Mouse (Mus musculus) CH12.LX (cell line): ENCODE data around the gene Mrps18b. TPM values are rescaled to one million over a fixed set of nuclear protein-coding genes. Genes with fewer than 3 reads are reported as not detected.

Experiments
- DNase-seq: peaks from one replicate; pipeline ENCODE4 v3.0.0-alpha.2; 2013; ENCODE audit errors: extremely low read depth
- H3K27ac ChIP-seq: 2 replicates; pipeline ENCODE4 v1.5.1; 2012; ENCODE audit warnings: low read depth, mild to moderate bottlenecking, control low read depth, moderate library complexity; ENCODE audit not compliant: insufficient read depth
- H3K27me3 ChIP-seq: replicated peaks from 2 replicates; pipeline ENCODE3; 2012; ENCODE audit warnings: inconsistent platforms
- H3K36me3 ChIP-seq, 2 experiments: replicated peaks in 1 of 2; 2 replicates each; pipeline versions ENCODE3 to v1.6.1; 2012; ENCODE audit warnings: inconsistent platforms in 1 of 2, low read length in 1 of 2, mild to moderate bottlenecking in 1 of 2, mixed read lengths in 1 of 2, moderate library complexity in 1 of 2; ENCODE audit not compliant: control insufficient read depth in 1 of 2, insufficient read depth in 1 of 2
- H3K4me1 ChIP-seq, 2 experiments: 2 replicates each; pipeline ENCODE4 v1.6.1; 2012; ENCODE audit warnings: inconsistent platforms in 1 of 2, moderate library complexity in 1 of 2; ENCODE audit not compliant: insufficient read depth in 2 of 2, control insufficient read depth in 1 of 2
- H3K4me2 ChIP-seq: 2 replicates; pipeline ENCODE4 v1.6.1; 2012; ENCODE audit warnings: low read depth, mild to moderate bottlenecking, control low read depth; ENCODE audit not compliant: poor library complexity, insufficient read depth, severe bottlenecking
- H3K4me3 ChIP-seq, 3 experiments: fragments of 150-350 bp in 1 of 3; sonication (generic) in 1 of 3; replicated peaks in 1 of 3; 2 replicates each; pipeline versions ENCODE3 to v1.5.1; 2011 to 2012; ENCODE audit warnings: low read depth in 2 of 3, low read length in 2 of 3, mild to moderate bottlenecking in 2 of 3, moderate library complexity in 2 of 3, control low read depth in 1 of 3, improper control_type of control experiment in 1 of 3, inconsistent platforms in 1 of 3, mixed read lengths in 1 of 3; ENCODE audit not compliant: poor library complexity in 1 of 3
- H3K79me2 ChIP-seq: replicated peaks from 2 replicates; pipeline ENCODE4 v1.6.1; 2012; ENCODE audit warnings: mild to moderate bottlenecking, moderate library complexity; ENCODE audit not compliant: control insufficient read depth, poor library complexity, insufficient read depth, severe bottlenecking; ENCODE audit errors: extremely low read depth
- H3K9ac ChIP-seq: 2 replicates; pipeline ENCODE4 v1.6.1; 2012; ENCODE audit warnings: low read depth, mild to moderate bottlenecking, control low read depth, moderate library complexity; ENCODE audit not compliant: insufficient read depth
- H3K9me3 ChIP-seq: replicated peaks from 2 replicates; pipeline ENCODE3; 2012; ENCODE audit warnings: low read length, inconsistent platforms, mixed read lengths
- BHLHE40 ChIP-seq: IDR thresholded peaks from 2 replicates; pipeline ENCODE4 v1.6.1; 2011; ENCODE audit warnings: mild to moderate bottlenecking, low read depth, low read length, improper control_type of control experiment
- CHD1 ChIP-seq: IDR thresholded peaks from 2 replicates; pipeline ENCODE4 v1.6.1; 2012; ENCODE audit warnings: low read depth, low read length, improper control_type of control experiment, inconsistent platforms
- CHD2 ChIP-seq: IDR thresholded peaks from 2 replicates; pipeline ENCODE4 v1.6.1; 2011; ENCODE audit warnings: low read length, improper control_type of control experiment
- CTCF ChIP-seq, 2 experiments: IDR thresholded peaks in 1 of 2; conservative IDR thresholded peaks in 1 of 2; 2 replicates each; pipeline ENCODE4 v1.5.1; 2011 to 2012; ENCODE audit warnings: low read depth in 2 of 2, low read length in 2 of 2, improper control_type of control experiment in 1 of 2, inconsistent platforms in 1 of 2, mild to moderate bottlenecking in 1 of 2, moderate library complexity in 1 of 2
- E2F4 ChIP-seq: IDR thresholded peaks from 2 replicates; pipeline ENCODE4 v1.6.1; 2011; ENCODE audit warnings: low read depth, low read length, improper control_type of control experiment; ENCODE audit not compliant: insufficient replicate concordance
- ELF1 ChIP-seq: IDR thresholded peaks from 2 replicates; pipeline ENCODE4 v1.6.1; 2014; ENCODE audit warnings: low read depth, mild to moderate bottlenecking, inconsistent platforms, low read length, improper control_type of control experiment
- EP300 ChIP-seq: IDR thresholded peaks from 2 replicates; pipeline ENCODE4 v1.6.1; 2011; ENCODE audit warnings: low read length, improper control_type of control experiment
- ETS1 ChIP-seq: conservative IDR thresholded peaks from 2 replicates; pipeline ENCODE4 v1.6.1; 2012; ENCODE audit warnings: low read depth, mild to moderate bottlenecking, inconsistent platforms, low read length, improper control_type of control experiment, moderate library complexity
- GABPA ChIP-seq: IDR thresholded peaks from 2 replicates; pipeline ENCODE4 v1.6.1; 2012; ENCODE audit warnings: low read depth, low read length, improper control_type of control experiment, inconsistent platforms; ENCODE audit not compliant: insufficient replicate concordance
- HCFC1 ChIP-seq: IDR thresholded peaks from 2 replicates; pipeline ENCODE4 v1.6.1; 2012; ENCODE audit warnings: low read depth, mild to moderate bottlenecking, inconsistent platforms, low read length, improper control_type of control experiment
- IRF4 ChIP-seq: IDR thresholded peaks from 2 replicates; pipeline ENCODE4 v1.6.1; 2014; ENCODE audit warnings: low read depth, mild to moderate bottlenecking, inconsistent platforms, low read length, improper control_type of control experiment
- JUN ChIP-seq: IDR thresholded peaks from 2 replicates; pipeline ENCODE4 v1.6.1; 2011; ENCODE audit warnings: low read depth, mild to moderate bottlenecking, low read length, improper control_type of control experiment, moderate library complexity; ENCODE audit not compliant: insufficient read depth
- JUND ChIP-seq: conservative IDR thresholded peaks from 2 replicates; pipeline ENCODE4 v1.6.1; 2011; ENCODE audit warnings: low read depth, low read length, improper control_type of control experiment
- KAT2A ChIP-seq: IDR thresholded peaks from 2 replicates; pipeline ENCODE4 v1.6.1; 2012; ENCODE audit warnings: low read length, improper control_type of control experiment, inconsistent platforms; ENCODE audit not compliant: insufficient replicate concordance
- MAFK ChIP-seq: IDR thresholded peaks from 2 replicates; pipeline ENCODE4 v1.6.1; 2011; ENCODE audit warnings: low read length, improper control_type of control experiment; ENCODE audit not compliant: insufficient replicate concordance
- MAX ChIP-seq: IDR thresholded peaks from 2 replicates; pipeline ENCODE4 v1.6.1; 2011; ENCODE audit warnings: low read length, improper control_type of control experiment
- MAZ ChIP-seq: IDR thresholded peaks from 2 replicates; pipeline ENCODE4 v1.6.1; 2012; ENCODE audit warnings: low read depth, mild to moderate bottlenecking, inconsistent platforms, low read length, improper control_type of control experiment, moderate library complexity
- MEF2A ChIP-seq: IDR thresholded peaks from 2 replicates; pipeline ENCODE4 v1.6.1; 2014; ENCODE audit warnings: low read depth, mild to moderate bottlenecking, inconsistent platforms, low read length, improper control_type of control experiment, borderline replicate concordance
- MXI1 ChIP-seq: IDR thresholded peaks from 2 replicates; pipeline ENCODE4 v1.6.1; 2011; ENCODE audit warnings: mild to moderate bottlenecking, low read depth, low read length, improper control_type of control experiment
- MYC ChIP-seq: IDR thresholded peaks from 2 replicates; pipeline ENCODE4 v1.6.1; 2011; ENCODE audit warnings: low read depth, mild to moderate bottlenecking, improper control_type of control experiment, low read length
- NELFE ChIP-seq: IDR thresholded peaks from 2 replicates; pipeline ENCODE4 v1.6.1; 2011; ENCODE audit warnings: low read depth, low read length, improper control_type of control experiment
- NRF1 ChIP-seq: IDR thresholded peaks from 2 replicates; pipeline ENCODE4 v1.6.1; 2014; ENCODE audit warnings: low read depth, mild to moderate bottlenecking, inconsistent platforms, low read length, improper control_type of control experiment, moderate library complexity
- PAX5 ChIP-seq: IDR thresholded peaks from 2 replicates; pipeline ENCODE4 v1.6.1; 2012; ENCODE audit warnings: low read length, inconsistent platforms, mixed read lengths
- POLR2A ChIP-seq: IDR thresholded peaks from 2 replicates; pipeline ENCODE4 v1.6.1; 2011; ENCODE audit warnings: low read depth, mild to moderate bottlenecking, improper control_type of control experiment, low read length
- POLR2AphosphoS2 ChIP-seq: IDR thresholded peaks from 2 replicates; pipeline ENCODE4 v1.6.1; 2011; ENCODE audit warnings: low read depth, low read length, improper control_type of control experiment
- RAD21 ChIP-seq: IDR thresholded peaks from 2 replicates; pipeline ENCODE4 v1.6.1; 2011; ENCODE audit warnings: low read depth, mild to moderate bottlenecking, low read length, improper control_type of control experiment, moderate library complexity
- RCOR1 ChIP-seq: conservative IDR thresholded peaks from 2 replicates; pipeline ENCODE4 v1.6.1; 2012; ENCODE audit warnings: low read depth, mild to moderate bottlenecking, inconsistent platforms, low read length, improper control_type of control experiment
- SIN3A ChIP-seq: IDR thresholded peaks from 2 replicates; pipeline ENCODE4 v1.6.1; 2012; ENCODE audit warnings: low read length, improper control_type of control experiment, inconsistent platforms
- SMC3 ChIP-seq: IDR thresholded peaks from 2 replicates; pipeline ENCODE4 v1.6.1; 2011; ENCODE audit warnings: low read depth, low read length, improper control_type of control experiment
- TBP ChIP-seq: conservative IDR thresholded peaks from 2 replicates; pipeline ENCODE4 v1.6.1; 2011; ENCODE audit warnings: low read depth, low read length, improper control_type of control experiment
- TCF12 ChIP-seq: IDR thresholded peaks from 2 replicates; pipeline ENCODE4 v1.6.1; 2014; ENCODE audit warnings: low read depth, mild to moderate bottlenecking, inconsistent platforms, low read length, improper control_type of control experiment
- UBTF ChIP-seq: IDR thresholded peaks from 2 replicates; pipeline ENCODE4 v1.6.1; 2012; ENCODE audit warnings: low read depth, mild to moderate bottlenecking, inconsistent platforms, low read length, improper control_type of control experiment, moderate library complexity
- USF1 ChIP-seq: IDR thresholded peaks from 2 replicates; pipeline ENCODE4 v1.6.1; 2014; ENCODE audit warnings: low read depth, mild to moderate bottlenecking, inconsistent platforms, low read length, improper control_type of control experiment
- USF2 ChIP-seq: conservative IDR thresholded peaks from 2 replicates; pipeline ENCODE4 v1.6.1; 2011; ENCODE audit warnings: low read depth, low read length, improper control_type of control experiment
- ZC3H11A ChIP-seq: IDR thresholded peaks from 2 replicates; pipeline ENCODE4 v1.6.1; 2012; ENCODE audit warnings: low read depth, mild to moderate bottlenecking, inconsistent platforms, low read length, improper control_type of control experiment
- ZKSCAN1 ChIP-seq: IDR thresholded peaks from 2 replicates; pipeline ENCODE4 v1.6.1; 2012; ENCODE audit warnings: low read depth, inconsistent platforms, low read length, improper control_type of control experiment, borderline replicate concordance
- ZMIZ1 ChIP-seq: IDR thresholded peaks from 2 replicates; pipeline ENCODE4 v1.6.1; 2012; ENCODE audit warnings: low read depth, mild to moderate bottlenecking, inconsistent platforms, low read length, improper control_type of control experiment
- ZNF384 ChIP-seq: IDR thresholded peaks from 2 replicates; pipeline ENCODE4 v1.6.1; 2012; ENCODE audit warnings: low read depth, low read length, improper control_type of control experiment, inconsistent platforms
- dilution Hi-C: fragments of 300-500 bp; cut with MboI; formaldehyde crosslinking; loops from 2 replicates; pipeline ENCODE4 v1.14.3; 2020; ENCODE audit warnings: low sequenced_read_pairs; ENCODE audit not compliant: extremely low pct_unique_long_range_greater_than_20kb, extremely low pct_ligation_motif_present
- in situ Hi-C: fragments of 300-500 bp; cut with MboI; formaldehyde crosslinking; loops from 3 replicates; pipeline ENCODE4 v1.14.3; 2019; ENCODE audit warnings: low sequenced_read_pairs, low pct_ligation_motif_present, low pct_unique_long_range_greater_than_20kb, mixed read lengths
- polyA plus RNA-seq: library from polyadenylated mRNA; unstranded; fragments of >175 nt; gene quantifications from 2 replicates; pipeline ENCODE4 v1.2.1, GENCODE M21; 2012; ENCODE audit warnings: low read depth; ENCODE audit not compliant: insufficient read length
- total RNA-seq, 2 experiments: library from RNA; depleted of rRNA; stranded (reverse); fragments of 300-350 nt in 1 of 2; fragments of >200 nt in 1 of 2; gene quantifications; 2 replicates each; pipeline ENCODE4 v1.2.3; 2012 to 2014

The Mrps18b gene
- total and polyA plus RNA-seq, 3 experiments = 108 to 172 (median 148) TPM

DNA sequence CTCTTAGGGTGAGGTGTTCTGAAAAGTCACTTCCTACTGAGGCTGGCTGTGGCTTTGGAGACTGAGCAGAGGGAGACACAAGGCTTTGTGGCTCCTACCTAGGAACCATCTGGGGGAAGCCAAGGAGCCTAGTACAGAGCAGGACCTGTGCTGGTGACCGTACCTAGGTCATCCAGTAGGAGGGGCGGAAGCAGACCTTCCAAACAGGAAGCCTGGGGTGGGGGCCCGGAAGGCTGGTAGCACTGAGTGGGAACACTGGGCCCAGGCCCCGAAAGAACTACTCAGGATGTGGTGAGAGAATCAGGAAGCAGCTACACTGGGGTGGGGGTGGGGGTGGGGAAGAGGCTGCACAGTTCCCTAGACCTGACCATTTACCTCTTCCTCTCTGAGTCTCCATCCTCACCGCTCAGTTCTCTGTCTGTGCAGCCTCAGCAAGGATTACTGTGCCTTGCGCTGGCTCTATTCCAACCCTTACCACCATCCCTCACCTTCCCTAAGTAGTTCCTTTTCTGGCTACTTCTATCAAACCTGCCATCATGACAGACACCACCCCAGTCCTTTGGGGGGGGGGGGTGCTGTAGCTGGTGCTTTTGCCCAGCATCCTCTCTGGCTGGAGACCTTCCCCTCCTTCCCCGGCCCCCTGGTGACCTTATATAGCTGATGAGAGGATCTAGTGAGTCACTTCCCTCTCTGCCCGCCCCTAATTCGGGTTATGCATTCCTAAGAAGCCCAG, 45.9 kb downstream of the Mrps18b start:
- dilution Hi-C loops (no loop called here), in situ Hi-C loops (loop anchor here (5.0 kb wide), 1 partner anchor 33 kb away; the partner anchor contains the start of gene Tubb5)
- H3K4me1 ChIP-seq = peaks cover 0 to 29% of the 10 kb centered on the region in 2 experiments; a peak in 2 of 4 replicates
- peaks cover 14 to 35% of the 10 kb centered on the region in 2 experiments for H3K36me3 ChIP-seq
- peaks cover 51% of the 10 kb centered on the region for H3K79me2 ChIP-seq
- peak overlapping the region; percentile 58 to 74 (median 63) for H3K4me3 ChIP-seq
- H3K9me3 ChIP-seq = peaks cover 4% of the 10 kb centered on the region
- peak; percentile 93 for DNase-seq
- TF ChIP-seq MEF2A (0 out of 2 replicates have a peak, but pooled peaks have one; percentile 49), TCF12 (peak; percentile 61; the same call in 1 of the 2 replicates), ZNF384 (no peak), MAX (peak; percentile 55; the same call in 1 of the 2 replicates), ZC3H11A (no peak), JUN (no peak), USF2 (no peak), CTCF (conservative IDR thresholded peaks at IDR 0.05 in 1 of 2, IDR thresholded peaks at IDR 0.05 in 1 of 2; ENCODE audit: low read depth in 2 of 2, low read length in 2 of 2) (no peak), CHD2 (peak; percentile 93), NELFE (no peak; the same call in 1 of the 2 replicates), ZKSCAN1 (no peak), POLR2A (peak; percentile 52), BHLHE40 (peak; percentile 23; the same call in 1 of the 2 replicates), RCOR1 (no peak), MAZ (peak; percentile 94), KAT2A (0 out of 2 replicates have a peak, but pooled peaks have one; percentile 48), POLR2AphosphoS2 (no peak), ELF1 (peak; percentile 93), JUND (no peak), ETS1 (peak; percentile 58; the same call in 1 of the 2 replicates), HCFC1 (peak; percentile 80), NRF1 (no peak), EP300 (peak; percentile 73), MAFK (no peak), USF1 (no peak), RAD21 (no peak; the same call in 1 of the 2 replicates), ZMIZ1 (0 out of 2 replicates have a peak, but pooled peaks have one; percentile 18), GABPA (no peak), SMC3 (no peak), MXI1 (no peak; the same call in none of the 2 replicates), CHD1 (no peak), MYC (no peak), TBP (peak; percentile 59), PAX5 (no peak), UBTF (no peak), E2F4 (no peak), SIN3A (peak; percentile 61), IRF4 (peak; percentile 77)
- H3K27me3 ChIP-seq = no peaks in the 10 kb centered on the region
- peak overlapping the region; percentile 85 for H3K4me2 ChIP-seq
- H3K9ac ChIP-seq = peak overlapping the region; percentile 69
- peak overlapping the region; percentile 83 for H3K27ac ChIP-seq
